In the genomic region with DNA sequence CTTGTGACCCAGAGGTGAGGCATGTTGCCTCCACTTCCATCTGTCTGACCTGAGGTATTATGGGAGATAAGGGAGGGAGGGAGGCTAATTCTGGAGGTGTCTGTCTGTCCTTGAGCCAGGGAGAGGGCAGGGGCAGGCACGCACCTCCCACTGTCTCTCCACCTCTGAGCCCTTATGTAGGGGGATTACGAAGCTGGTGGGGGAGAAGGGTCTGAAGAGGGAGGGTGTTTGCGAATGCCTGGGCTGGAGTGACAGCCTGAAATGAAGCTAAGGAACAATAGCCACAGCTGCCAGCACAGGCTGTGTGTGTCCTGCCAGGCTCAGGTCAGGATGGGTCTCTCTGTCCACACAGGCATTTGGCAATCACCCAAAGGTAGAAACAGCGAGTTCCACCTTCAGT, we compare ENCODE assay signal across 8 mouse cellular contexts. TPM values are rescaled to one million over a fixed set of nuclear protein-coding genes. Genes with fewer than 3 reads are reported as not detected.
A peak's percentile ranks its signal among the peaks of the same experiment; 100 is the strongest.
DNase-seq lines count a peak whose midpoint lies in the region; ATAC-seq and TF ChIP-seq lines count a peak whose summit lies in the region.

No protein-coding gene starts in this region.

- TF ChIP-seq POLR2A in limb, embryonic 14.5 days (IDR thresholded peaks at IDR 0.05; ENCODE audit: borderline replicate concordance, extremely low read depth, insufficient read depth, insufficient read length): no peak

- DNase-seq in forebrain, embryonic 10.5 days (ENCODE audit: extremely low spot score, low spot score): no peak
- no peak for DNase-seq in neural tube, embryonic 10.5 days (ENCODE audit: extremely low spot score, low spot score)
- DNase-seq in limb, embryonic 14.5 days (ENCODE audit: low spot score): no peak
- DNase-seq in adrenal gland, postnatal 25 days: no peak
- DNase-seq in adrenal gland, adult 2 months: no peak
- DNase-seq in spleen, postnatal 4 days (ENCODE audit: low spot score in 2 of 2): no peak

- no peaks in the 10 kb centered on the region for H3K9me3 ChIP-seq in forebrain, embryonic 10.5 days
- H3K9me3 ChIP-seq in forebrain, embryonic 15.5 days: no peaks in the 10 kb centered on the region
- H3K9me3 ChIP-seq in neural tube, embryonic 12.5 days: no peaks in the 10 kb centered on the region
- H3K9me3 ChIP-seq in limb, embryonic 14.5 days (ENCODE audit: control insufficient read depth, low read length): no peaks in the 10 kb centered on the region

- WGBS in forebrain, embryonic 10.5 days: 29% methylated on average over 4 of the region's 4 CpGs
- 29% methylated on average over 4 of the region's 4 CpGs for WGBS in forebrain, embryonic 15.5 days
- WGBS in neural tube, embryonic 12.5 days: 60% methylated on average over 4 of the region's 4 CpGs
- whole genome bisulfite sequencing in limb, embryonic 14.5 days: 46% methylated on average over 4 of the region's 4 CpGs

- no peak overlapping the region for H3K27ac ChIP-seq in forebrain, embryonic 10.5 days
- H3K27ac ChIP-seq in forebrain, embryonic 15.5 days (replicated peaks): no peak overlapping the region
- no peak overlapping the region for H3K27ac ChIP-seq in neural tube, embryonic 12.5 days
- H3K27ac ChIP-seq in limb, embryonic 14.5 days (replicated peaks; ENCODE audit: low read depth, low read length): no peak overlapping the region

- H3K4me2 ChIP-seq in forebrain, embryonic 15.5 days (replicated peaks): no peak overlapping the region
- H3K4me2 ChIP-seq in neural tube, embryonic 12.5 days (replicated peaks): peak overlapping the region; percentile 99; the same call in 1 of the 2 replicates
- peak overlapping the region; percentile 97 for H3K4me2 ChIP-seq in limb, embryonic 14.5 days (replicated peaks; ENCODE audit: low read depth, low read length, severe bottlenecking)

- peaks cover 20% of the 10 kb centered on the region for H3K27me3 ChIP-seq in forebrain, embryonic 10.5 days (ENCODE audit: poor library complexity, severe bottlenecking)
- no peaks in the 10 kb centered on the region for H3K27me3 ChIP-seq in forebrain, embryonic 15.5 days
- no peaks in the 10 kb centered on the region for H3K27me3 ChIP-seq in neural tube, embryonic 12.5 days (replicated peaks)
- no peaks in the 10 kb centered on the region for H3K27me3 ChIP-seq in limb, embryonic 14.5 days (ENCODE audit: control insufficient read depth, insufficient read depth, low read length)

- no peak overlapping the region for H3K9ac ChIP-seq in forebrain, embryonic 15.5 days (replicated peaks)
- no peak overlapping the region for H3K9ac ChIP-seq in neural tube, embryonic 12.5 days
- H3K9ac ChIP-seq in limb, embryonic 14.5 days (ENCODE audit: low read depth, low read length, severe bottlenecking): no peak overlapping the region

- ATAC-seq in forebrain, embryonic 15.5 days (replicated peaks): no peak
- ATAC-seq in neural tube, embryonic 12.5 days (ENCODE audit: low FRiP score, low read depth): no peak
- no peak for ATAC-seq in limb, embryonic 14.5 days (ENCODE audit: low FRiP score, low read depth)

- H3K4me1 ChIP-seq in forebrain, embryonic 10.5 days: peaks cover 56% of the 10 kb centered on the region
- peaks cover 37% of the 10 kb centered on the region for H3K4me1 ChIP-seq in forebrain, embryonic 15.5 days
- H3K4me1 ChIP-seq in neural tube, embryonic 12.5 days: peaks cover 29% of the 10 kb centered on the region
- peaks cover 12% of the 10 kb centered on the region for H3K4me1 ChIP-seq in limb, embryonic 14.5 days (ENCODE audit: control insufficient read depth, insufficient read depth, low read length)

- peaks cover 9% of the 10 kb centered on the region for H3K36me3 ChIP-seq in forebrain, embryonic 10.5 days (replicated peaks)
- H3K36me3 ChIP-seq in forebrain, embryonic 15.5 days: no peaks in the 10 kb centered on the region
- H3K36me3 ChIP-seq in neural tube, embryonic 12.5 days: peaks cover 8% of the 10 kb centered on the region
- H3K36me3 ChIP-seq in limb, embryonic 14.5 days (ENCODE audit: control insufficient read depth, insufficient read depth, low read length): peaks cover 9% of the 10 kb centered on the region; the same call in 1 of the 2 replicates

- peak overlapping the region; percentile 88 for H3K4me3 ChIP-seq in forebrain, embryonic 10.5 days
- no peak overlapping the region; the same call in 1 of the 2 replicates for H3K4me3 ChIP-seq in forebrain, embryonic 15.5 days
- no peak overlapping the region for H3K4me3 ChIP-seq in neural tube, embryonic 12.5 days
- H3K4me3 ChIP-seq in limb, embryonic 14.5 days (replicated peaks; ENCODE audit: low read length): peak overlapping the region; percentile 66; the same call in 1 of the 2 replicates

RNA-seq across cellular contexts. Expression of a gene that starts 2.7 kb away (rescaled TPM):
- 5.4 and 6.3 TPM in 2 replicates for polyA plus RNA-seq in forebrain, embryonic 10.5 days (2016; fragmentation: Nextera tagmentation; extraction: Ambion mirVana)
- polyA plus RNA-seq in forebrain, embryonic 15.5 days (2015; fragmentation: Nextera tagmentation; extraction: Ambion mirVana): 2.6 and 2.7 TPM in 2 replicates
- polyA plus RNA-seq in neural tube, embryonic 12.5 days (2016; fragmentation: Nextera tagmentation; extraction: Ambion mirVana): 3.1 and 3.2 TPM in 2 replicates
- 33.8 and 39.3 TPM in 2 replicates for polyA plus RNA-seq in limb, embryonic 14.5 days (2012; rRNA removed)
- 15.3 and 16.8 TPM in 2 replicates for polyA plus RNA-seq in limb, embryonic 14.5 days (2014; fragmentation: Nextera tagmentation; extraction: Ambion mirVana)
- 6.7 and 9.3 TPM in 2 replicates for total RNA-seq in adrenal gland, postnatal 25 days (2021)
- total RNA-seq in adrenal gland, adult 2 months (2021): 1 to 10 TPM; 6.5 to 8.3 TPM
- polyA plus RNA-seq in adrenal gland, adult 2 months (2012; rRNA removed): 16.9 and 20.2 TPM in 2 replicates

RNA-seq across cellular contexts. Expression of a gene that starts 3.0 kb away (rescaled TPM):
- 30.9 and 32.2 TPM in 2 replicates for polyA plus RNA-seq in forebrain, embryonic 10.5 days (2016; fragmentation: Nextera tagmentation; extraction: Ambion mirVana)
- 23.9 and 24.0 TPM in 2 replicates for polyA plus RNA-seq in forebrain, embryonic 15.5 days (2015; fragmentation: Nextera tagmentation; extraction: Ambion mirVana)
- 18.2 and 19.8 TPM in 2 replicates for polyA plus RNA-seq in neural tube, embryonic 12.5 days (2016; fragmentation: Nextera tagmentation; extraction: Ambion mirVana)
- polyA plus RNA-seq in limb, embryonic 14.5 days (2012; rRNA removed): 13.7 and 19.4 TPM in 2 replicates
- 25.2 and 28.7 TPM in 2 replicates for polyA plus RNA-seq in limb, embryonic 14.5 days (2014; fragmentation: Nextera tagmentation; extraction: Ambion mirVana)
- 13.4 and 13.5 TPM in 2 replicates for total RNA-seq in adrenal gland, postnatal 25 days (2021)
- 10 to 100 TPM; 13.2 to 13.3 TPM for total RNA-seq in adrenal gland, adult 2 months (2021)
- 12.3 and 21.5 TPM in 2 replicates for polyA plus RNA-seq in adrenal gland, adult 2 months (2012; rRNA removed)

RNA-seq across cellular contexts. Expression of a gene that starts 17.7 kb away (rescaled TPM):
- 95.3 and 96.1 TPM in 2 replicates for polyA plus RNA-seq in forebrain, embryonic 10.5 days (2016; fragmentation: Nextera tagmentation; extraction: Ambion mirVana)
- 94.6 and 95.4 TPM in 2 replicates for polyA plus RNA-seq in forebrain, embryonic 15.5 days (2015; fragmentation: Nextera tagmentation; extraction: Ambion mirVana)
- polyA plus RNA-seq in neural tube, embryonic 12.5 days (2016; fragmentation: Nextera tagmentation; extraction: Ambion mirVana): 103 and 104 TPM in 2 replicates
- 72.3 and 93.5 TPM in 2 replicates for polyA plus RNA-seq in limb, embryonic 14.5 days (2012; rRNA removed)
- 74.3 and 86.1 TPM in 2 replicates for polyA plus RNA-seq in limb, embryonic 14.5 days (2014; fragmentation: Nextera tagmentation; extraction: Ambion mirVana)
- total RNA-seq in adrenal gland, postnatal 25 days (2021): 44.5 and 45.8 TPM in 2 replicates
- total RNA-seq in adrenal gland, adult 2 months (2021): 10 to 100 TPM; 36.5 to 40.8 TPM
- polyA plus RNA-seq in adrenal gland, adult 2 months (2012; rRNA removed): 36.3 and 37.8 TPM in 2 replicates

RNA-seq across cellular contexts. Expression of a gene that starts 19.5 kb away (rescaled TPM):
- polyA plus RNA-seq in forebrain, embryonic 10.5 days (2016; fragmentation: Nextera tagmentation; extraction: Ambion mirVana): 26.9 and 28.7 TPM in 2 replicates
- polyA plus RNA-seq in forebrain, embryonic 15.5 days (2015; fragmentation: Nextera tagmentation; extraction: Ambion mirVana): 22.8 and 24.2 TPM in 2 replicates
- polyA plus RNA-seq in neural tube, embryonic 12.5 days (2016; fragmentation: Nextera tagmentation; extraction: Ambion mirVana): 24.0 and 27.5 TPM in 2 replicates
- polyA plus RNA-seq in limb, embryonic 14.5 days (2012; rRNA removed): 58.1 and 73.8 TPM in 2 replicates
- 11.3 and 12.6 TPM in 2 replicates for polyA plus RNA-seq in limb, embryonic 14.5 days (2014; fragmentation: Nextera tagmentation; extraction: Ambion mirVana)
- 34.8 and 42.9 TPM in 2 replicates for total RNA-seq in adrenal gland, postnatal 25 days (2021)
- total RNA-seq in adrenal gland, adult 2 months (2021): 10 to 100 TPM; 21.7 to 25.5 TPM
- polyA plus RNA-seq in adrenal gland, adult 2 months (2012; rRNA removed): 92.3 and 94.7 TPM in 2 replicates

RNA-seq across cellular contexts. Expression of a gene that starts 41.6 kb away (rescaled TPM):
- polyA plus RNA-seq in forebrain, embryonic 10.5 days (2016; fragmentation: Nextera tagmentation; extraction: Ambion mirVana): 3.6 and 4.8 TPM in 2 replicates
- 2.2 and 2.3 TPM in 2 replicates for polyA plus RNA-seq in forebrain, embryonic 15.5 days (2015; fragmentation: Nextera tagmentation; extraction: Ambion mirVana)
- polyA plus RNA-seq in neural tube, embryonic 12.5 days (2016; fragmentation: Nextera tagmentation; extraction: Ambion mirVana): 3.9 and 6.4 TPM in 2 replicates
- polyA plus RNA-seq in limb, embryonic 14.5 days (2012; rRNA removed): 11.5 and 12.8 TPM in 2 replicates
- polyA plus RNA-seq in limb, embryonic 14.5 days (2014; fragmentation: Nextera tagmentation; extraction: Ambion mirVana): 12.5 and 15.2 TPM in 2 replicates
- 1.9 and 2.9 TPM in 2 replicates for total RNA-seq in adrenal gland, postnatal 25 days (2021)
- total RNA-seq in adrenal gland, adult 2 months (2021): 1 to 10 TPM in 1 of 2 experiments, under 1 TPM in 1; 0.98 to 5.2 TPM
- 1.3 and 3.7 TPM in 2 replicates for polyA plus RNA-seq in adrenal gland, adult 2 months (2012; rRNA removed)

Comparison
In these comparisons a context has a peak if more than half of its experiments do, and no peak if none do; other contexts are left out.
1. H3K4me3 ChIP-seq: peak in forebrain, embryonic 10.5 days (single experiment) and limb, embryonic 14.5 days (single experiment); none in forebrain, embryonic 15.5 days (single experiment) and neural tube, embryonic 12.5 days (single experiment).